Mouse (Mus musculus) limb, embryonic 15.5 days (tissue): ENCODE data around the gene Gm20765. TPM values are rescaled to one million over a fixed set of nuclear protein-coding genes. Genes with fewer than 3 reads are reported as not detected.
"Not testable (repeated sequence)": the region's sequence is repeated elsewhere in the genome, so short reads cannot be mapped to it uniquely, and the experiment has no call there.

Experiments used
- ATAC-seq: fragments of 200-750 bp; cut with Nextera tagmentation; 2 replicates; pipeline ENCODE4 v1.8.0; 2017; ENCODE audit warnings: low read depth, moderate TSS enrichment; ENCODE audit not compliant: insufficient number of reproducible peaks, low FRiP score, low TSS enrichment
- H3K27ac ChIP-seq: fragments of 300-500 bp; sonication (generic); 2 replicates; pipeline ENCODE4 v1.5.1; 2015; ENCODE audit warnings: moderate library complexity, mild to moderate bottlenecking, inconsistent platforms
- H3K27me3 ChIP-seq: fragments of 300-500 bp; sonication (generic); 2 replicates; pipeline ENCODE4 v1.6.1; 2015; ENCODE audit warnings: inconsistent platforms
- H3K36me3 ChIP-seq: fragments of 300-500 bp; sonication (generic); 2 replicates; pipeline ENCODE4 v1.6.1; 2015; ENCODE audit warnings: inconsistent platforms
- H3K4me1 ChIP-seq: fragments of 300-500 bp; sonication (generic); 2 replicates; pipeline ENCODE4 v1.6.1; 2015; ENCODE audit warnings: inconsistent platforms
- H3K4me2 ChIP-seq: fragments of 300-500 bp; sonication (generic); 2 replicates; pipeline ENCODE4 v1.6.1; 2015; ENCODE audit warnings: mild to moderate bottlenecking, inconsistent platforms
- H3K4me3 ChIP-seq: fragments of 300-500 bp; sonication (generic); 2 replicates; pipeline ENCODE4 v1.5.1; 2015; ENCODE audit warnings: mild to moderate bottlenecking, inconsistent platforms
- H3K9ac ChIP-seq: fragments of 300-500 bp; sonication (generic); 2 replicates; pipeline ENCODE4 v1.6.1; 2015; ENCODE audit warnings: inconsistent platforms
- H3K9me3 ChIP-seq: fragments of 300-500 bp; sonication (generic); 2 replicates; pipeline ENCODE4 v1.6.1; 2016; ENCODE audit warnings: inconsistent platforms
- WGBS: fragments of 180-500 bp; shearing (Covaris S2); methylation state at CpG from one replicate; pipeline ENCODE4 v1.1.7; 2015; 5-methylcytosine and 5-hydroxymethylcytosine counted together
- polyA plus RNA-seq: library from polyadenylated mRNA; unstranded; fragments of >200 nt; fragmentation: Nextera tagmentation; extraction: Ambion mirVana; gene quantifications from 2 replicates; pipeline ENCODE4 v1.2.1, GENCODE M21; 2015

The Gm20765 gene
- polyA plus RNA-seq, result not detected in 2 replicates

DNA sequence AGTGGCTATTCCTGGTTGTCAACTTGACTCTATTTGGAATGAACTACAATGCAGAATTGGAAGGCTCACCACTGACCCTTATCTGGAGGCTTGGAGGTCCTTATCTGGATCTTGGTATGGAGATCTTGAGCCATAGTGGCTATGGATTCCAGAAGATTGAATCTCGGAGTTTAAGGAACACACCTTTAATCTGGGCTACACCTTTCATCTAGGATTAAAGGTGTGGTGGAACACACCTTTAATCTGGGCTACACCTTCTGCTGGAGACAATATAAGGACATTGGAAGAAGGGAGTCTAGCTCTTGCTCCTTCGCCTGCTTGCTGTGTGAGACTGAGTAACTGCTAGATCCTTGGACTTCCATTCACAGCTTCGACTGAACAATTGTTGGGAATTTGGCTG, at the start of gene Gm20765:
TSS of gene Gm20765 (plus strand) at position 301 of the 400 bp plus-strand sequence.
- not testable (repeated sequence) for H3K4me3 ChIP-seq, H3K27ac ChIP-seq, H3K4me1 ChIP-seq, H3K36me3 ChIP-seq, H3K4me2 ChIP-seq, H3K9me3 ChIP-seq, H3K27me3 ChIP-seq, H3K9ac ChIP-seq, ATAC-seq
- WGBS, result no CpG with 5 or more reads among the region's 3 CpGs

DNA sequence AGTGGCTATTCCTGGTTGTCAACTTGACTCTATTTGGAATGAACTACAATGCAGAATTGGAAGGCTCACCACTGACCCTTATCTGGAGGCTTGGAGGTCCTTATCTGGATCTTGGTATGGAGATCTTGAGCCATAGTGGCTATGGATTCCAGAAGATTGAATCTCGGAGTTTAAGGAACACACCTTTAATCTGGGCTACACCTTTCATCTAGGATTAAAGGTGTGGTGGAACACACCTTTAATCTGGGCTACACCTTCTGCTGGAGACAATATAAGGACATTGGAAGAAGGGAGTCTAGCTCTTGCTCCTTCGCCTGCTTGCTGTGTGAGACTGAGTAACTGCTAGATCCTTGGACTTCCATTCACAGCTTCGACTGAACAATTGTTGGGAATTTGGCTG, 42.6 kb upstream of the Gm20765 start, which contains the start of gene Gm21293:
TSS of gene Gm21293 (plus strand) at position 301 of the 400 bp plus-strand sequence.
- H3K9me3 ChIP-seq, H3K27ac ChIP-seq, H3K4me3 ChIP-seq, H3K4me2 ChIP-seq, ATAC-seq, H3K27me3 ChIP-seq, H3K36me3 ChIP-seq, H3K4me1 ChIP-seq, H3K9ac ChIP-seq: not testable (repeated sequence)
- WGBS, result no CpG with 5 or more reads among the region's 3 CpGs

DNA sequence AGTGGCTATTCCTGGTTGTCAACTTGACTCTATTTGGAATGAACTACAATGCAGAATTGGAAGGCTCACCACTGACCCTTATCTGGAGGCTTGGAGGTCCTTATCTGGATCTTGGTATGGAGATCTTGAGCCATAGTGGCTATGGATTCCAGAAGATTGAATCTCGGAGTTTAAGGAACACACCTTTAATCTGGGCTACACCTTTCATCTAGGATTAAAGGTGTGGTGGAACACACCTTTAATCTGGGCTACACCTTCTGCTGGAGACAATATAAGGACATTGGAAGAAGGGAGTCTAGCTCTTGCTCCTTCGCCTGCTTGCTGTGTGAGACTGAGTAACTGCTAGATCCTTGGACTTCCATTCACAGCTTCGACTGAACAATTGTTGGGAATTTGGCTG, 34.1 kb upstream of the Gm20765 start, which contains the start of gene Gm6763:
TSS of gene Gm6763 (plus strand) at position 301 of the 400 bp plus-strand sequence.
- H3K4me3 ChIP-seq, ATAC-seq, H3K9me3 ChIP-seq, H3K27ac ChIP-seq, H3K4me2 ChIP-seq, H3K36me3 ChIP-seq, H3K27me3 ChIP-seq, H3K9ac ChIP-seq, H3K4me1 ChIP-seq: not testable (repeated sequence)
- WGBS, result no CpG with 5 or more reads among the region's 3 CpGs

DNA sequence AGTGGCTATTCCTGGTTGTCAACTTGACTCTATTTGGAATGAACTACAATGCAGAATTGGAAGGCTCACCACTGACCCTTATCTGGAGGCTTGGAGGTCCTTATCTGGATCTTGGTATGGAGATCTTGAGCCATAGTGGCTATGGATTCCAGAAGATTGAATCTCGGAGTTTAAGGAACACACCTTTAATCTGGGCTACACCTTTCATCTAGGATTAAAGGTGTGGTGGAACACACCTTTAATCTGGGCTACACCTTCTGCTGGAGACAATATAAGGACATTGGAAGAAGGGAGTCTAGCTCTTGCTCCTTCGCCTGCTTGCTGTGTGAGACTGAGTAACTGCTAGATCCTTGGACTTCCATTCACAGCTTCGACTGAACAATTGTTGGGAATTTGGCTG, 25.6 kb upstream of the Gm20765 start, which contains the start of gene Gm8764:
TSS of gene Gm8764 (plus strand) at position 301 of the 400 bp plus-strand sequence.
- H3K36me3 ChIP-seq, H3K4me2 ChIP-seq, H3K9ac ChIP-seq, H3K4me1 ChIP-seq, H3K4me3 ChIP-seq, ATAC-seq, H3K27me3 ChIP-seq, H3K9me3 ChIP-seq, H3K27ac ChIP-seq: not testable (repeated sequence)
- WGBS, result no CpG with 5 or more reads among the region's 3 CpGs

DNA sequence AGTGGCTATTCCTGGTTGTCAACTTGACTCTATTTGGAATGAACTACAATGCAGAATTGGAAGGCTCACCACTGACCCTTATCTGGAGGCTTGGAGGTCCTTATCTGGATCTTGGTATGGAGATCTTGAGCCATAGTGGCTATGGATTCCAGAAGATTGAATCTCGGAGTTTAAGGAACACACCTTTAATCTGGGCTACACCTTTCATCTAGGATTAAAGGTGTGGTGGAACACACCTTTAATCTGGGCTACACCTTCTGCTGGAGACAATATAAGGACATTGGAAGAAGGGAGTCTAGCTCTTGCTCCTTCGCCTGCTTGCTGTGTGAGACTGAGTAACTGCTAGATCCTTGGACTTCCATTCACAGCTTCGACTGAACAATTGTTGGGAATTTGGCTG, 17.1 kb upstream of the Gm20765 start, which contains the start of gene Gm21304:
TSS of gene Gm21304 (plus strand) at position 301 of the 400 bp plus-strand sequence.
- not testable (repeated sequence) for H3K4me2 ChIP-seq, H3K27ac ChIP-seq, ATAC-seq, H3K4me1 ChIP-seq, H3K9me3 ChIP-seq, H3K27me3 ChIP-seq, H3K36me3 ChIP-seq, H3K9ac ChIP-seq, H3K4me3 ChIP-seq
- WGBS, result no CpG with 5 or more reads among the region's 3 CpGs

DNA sequence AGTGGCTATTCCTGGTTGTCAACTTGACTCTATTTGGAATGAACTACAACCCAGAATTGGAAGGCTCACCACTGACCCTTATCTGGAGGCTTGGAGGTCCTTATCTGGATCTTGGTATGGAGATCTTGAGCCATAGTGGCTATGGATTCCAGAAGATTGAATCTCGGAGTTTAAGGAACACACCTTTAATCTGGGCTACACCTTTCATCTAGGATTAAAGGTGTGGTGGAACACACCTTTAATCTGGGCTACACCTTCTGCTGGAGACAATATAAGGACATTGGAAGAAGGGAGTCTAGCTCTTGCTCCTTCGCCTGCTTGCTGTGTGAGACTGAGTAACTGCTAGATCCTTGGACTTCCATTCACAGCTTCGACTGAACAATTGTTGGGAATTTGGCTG, 8.6 kb upstream of the Gm20765 start, which contains the start of gene Gm21312:
TSS of gene Gm21312 (plus strand) at position 301 of the 400 bp plus-strand sequence.
- H3K4me3 ChIP-seq, result not testable (repeated sequence)

DNA sequence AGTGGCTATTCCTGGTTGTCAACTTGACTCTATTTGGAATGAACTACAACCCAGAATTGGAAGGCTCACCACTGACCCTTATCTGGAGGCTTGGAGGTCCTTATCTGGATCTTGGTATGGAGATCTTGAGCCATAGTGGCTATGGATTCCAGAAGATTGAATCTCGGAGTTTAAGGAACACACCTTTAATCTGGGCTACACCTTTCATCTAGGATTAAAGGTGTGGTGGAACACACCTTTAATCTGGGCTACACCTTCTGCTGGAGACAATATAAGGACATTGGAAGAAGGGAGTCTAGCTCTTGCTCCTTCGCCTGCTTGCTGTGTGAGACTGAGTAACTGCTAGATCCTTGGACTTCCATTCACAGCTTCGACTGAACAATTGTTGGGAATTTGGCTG, 8.4 kb downstream of the Gm20765 start, which contains the start of gene Gm4340:
TSS of gene Gm4340 (plus strand) at position 301 of the 400 bp plus-strand sequence.
- not testable (repeated sequence) for H3K27ac ChIP-seq, ATAC-seq, H3K27me3 ChIP-seq, H3K4me3 ChIP-seq, H3K36me3 ChIP-seq, H3K4me1 ChIP-seq, H3K9ac ChIP-seq, H3K9me3 ChIP-seq, H3K4me2 ChIP-seq
- no CpG with 5 or more reads among the region's 3 CpGs for WGBS

More for the DNA sequence above, 8.6 kb upstream of the Gm20765 start, which contains the start of gene Gm21312:
- H3K9me3 ChIP-seq, H3K27ac ChIP-seq, H3K9ac ChIP-seq, H3K27me3 ChIP-seq, ATAC-seq, H3K4me1 ChIP-seq, H3K36me3 ChIP-seq, H3K4me2 ChIP-seq: not testable (repeated sequence)
- WGBS, result no CpG with 5 or more reads among the region's 3 CpGs

DNA sequence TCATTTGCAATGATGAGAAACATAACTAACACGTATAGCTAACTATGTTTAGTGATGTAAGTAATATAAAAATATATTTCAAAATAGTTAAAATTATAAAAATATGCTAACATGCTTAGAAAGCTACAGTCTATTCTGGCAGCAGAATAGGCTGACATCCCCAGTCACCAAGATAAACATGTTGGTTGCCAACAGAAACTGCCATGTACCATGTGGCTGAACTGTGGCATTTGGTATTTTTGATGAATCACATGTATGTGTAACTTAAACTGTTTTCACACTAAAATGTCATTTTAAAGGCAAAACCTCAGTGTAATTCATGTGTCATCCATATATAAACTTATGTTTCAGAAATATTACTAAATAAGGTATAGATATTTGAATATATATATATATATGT, 24.3 kb downstream of the Gm20765 start:
- Histone ChIP-seq H3K9ac (no peak overlapping the region), H3K4me2 (no peak overlapping the region), H3K27ac (no peak overlapping the region), H3K27me3 (no peaks in the 10 kb centered on the region), H3K4me3 (no peak overlapping the region), H3K36me3 (no peaks in the 10 kb centered on the region), H3K4me1 (no peaks in the 10 kb centered on the region), H3K9me3 (no peaks in the 10 kb centered on the region)
- no peak for ATAC-seq
- 87% methylated on average over 1 of the region's 1 CpGs for WGBS

DNA sequence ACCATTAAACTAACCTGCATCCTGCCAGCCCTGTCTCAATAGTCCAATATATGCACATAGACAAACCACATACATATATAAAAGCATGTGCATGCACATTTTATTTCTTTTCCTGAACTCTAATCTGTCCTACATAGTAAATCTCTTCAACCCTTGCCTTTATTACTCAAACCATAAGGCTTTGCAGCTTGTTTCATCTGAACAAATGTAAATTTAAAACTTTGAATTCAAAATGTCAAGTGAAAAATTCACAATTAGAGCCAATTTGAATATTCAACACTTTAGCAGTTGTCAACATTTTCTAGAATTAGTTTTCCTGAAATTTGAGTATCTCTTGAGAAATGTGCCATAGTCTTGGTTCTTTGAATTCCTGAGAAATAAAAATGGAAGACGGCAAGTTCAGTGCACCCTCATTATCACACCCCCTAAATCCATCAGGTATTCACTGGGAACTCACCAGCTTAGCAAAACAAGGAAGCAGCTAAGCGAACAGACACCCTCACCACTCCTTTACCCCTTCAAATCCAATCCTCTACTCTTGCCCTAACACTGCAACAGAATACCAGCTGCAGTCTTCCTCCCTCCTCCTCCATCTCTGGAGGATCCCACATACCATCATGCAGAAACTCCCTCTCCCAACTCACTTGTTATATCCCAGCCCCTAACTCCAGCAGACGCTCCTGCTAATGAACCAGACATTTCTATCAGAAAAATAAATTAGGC, 25.1 kb downstream of the Gm20765 start:
- Histone ChIP-seq H3K4me1 (no peaks in the 10 kb centered on the region), H3K27me3 (no peaks in the 10 kb centered on the region), H3K27ac (no peak overlapping the region), H3K36me3 (no peaks in the 10 kb centered on the region), H3K4me2 (no peak overlapping the region), H3K4me3 (no peak overlapping the region), H3K9ac (no peak overlapping the region), H3K9me3 (no peaks in the 10 kb centered on the region)
- no peak for ATAC-seq
- 59% methylated on average over 3 of the region's 3 CpGs for WGBS

DNA sequence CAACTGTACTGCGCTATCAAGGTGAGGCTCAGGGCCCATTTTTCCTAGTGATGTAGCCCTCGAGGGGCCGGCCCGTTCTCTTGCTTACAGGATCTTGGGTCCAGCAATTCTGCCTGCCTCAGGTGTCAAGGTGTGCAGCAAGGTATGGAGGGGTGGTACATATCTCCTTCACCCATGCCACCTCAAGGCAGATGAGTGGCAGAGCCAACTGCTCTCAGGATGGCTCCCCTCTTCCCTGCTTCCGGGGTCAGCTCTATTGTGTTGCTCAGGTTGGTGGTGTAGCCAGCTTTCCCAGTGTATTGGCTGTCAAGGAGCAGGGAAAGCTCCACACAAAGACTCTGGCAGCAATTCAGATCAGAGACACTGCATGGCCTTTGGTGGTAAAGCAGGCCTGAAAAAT, 29.2 kb downstream of the Gm20765 start:
- WGBS, result 92% methylated on average over 5 of the region's 5 CpGs
- Histone ChIP-seq H3K27ac (no peak overlapping the region), H3K4me3 (no peak overlapping the region), H3K9me3 (no peaks in the 10 kb centered on the region), H3K36me3 (no peaks in the 10 kb centered on the region), H3K27me3 (no peaks in the 10 kb centered on the region), H3K9ac (no peak overlapping the region), H3K4me2 (no peak overlapping the region), H3K4me1 (no peaks in the 10 kb centered on the region)
- ATAC-seq, result no peak

DNA sequence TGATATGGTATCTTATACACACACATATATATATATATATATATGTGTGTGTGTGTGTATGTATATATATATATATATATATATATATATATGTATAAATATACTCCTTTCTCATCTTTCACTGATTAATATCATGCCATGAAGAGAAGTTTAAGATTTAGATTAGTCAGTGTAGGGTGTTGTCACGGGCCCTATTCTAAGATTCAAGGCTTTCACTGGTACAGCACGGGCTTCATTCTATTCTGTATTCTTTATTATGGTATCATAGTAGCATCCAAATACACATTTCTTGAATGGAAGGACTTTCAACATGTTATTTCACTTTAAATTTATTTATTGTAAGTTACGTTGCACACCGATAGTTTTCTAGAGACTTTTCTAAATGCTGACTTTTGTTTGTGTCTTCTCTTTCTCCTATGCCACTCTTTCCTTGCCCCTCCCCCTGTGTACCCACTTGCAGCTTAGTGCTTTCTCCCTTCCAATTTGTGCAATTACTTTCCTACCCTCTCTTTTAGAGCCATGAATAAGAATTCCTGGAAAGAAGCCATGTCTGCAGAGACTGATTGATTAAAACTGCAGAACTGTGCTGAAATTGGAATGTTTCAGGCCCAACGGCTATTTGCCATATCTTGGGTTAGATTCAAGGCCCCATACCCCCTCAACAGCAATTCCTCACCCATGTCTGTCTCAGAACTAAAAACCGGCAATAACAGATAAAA, 35.1 kb downstream of the Gm20765 start:
- Histone ChIP-seq H3K9ac (no peak overlapping the region), H3K36me3 (no peaks in the 10 kb centered on the region), H3K27me3 (no peaks in the 10 kb centered on the region), H3K9me3 (no peaks in the 10 kb centered on the region), H3K4me2 (no peak overlapping the region), H3K4me1 (no peaks in the 10 kb centered on the region), H3K4me3 (no peak overlapping the region), H3K27ac (no peak overlapping the region)
- ATAC-seq, result no peak
- WGBS, result 72% methylated on average over 6 of the region's 6 CpGs
